Mouse (Mus musculus) bone marrow, adult 2 months (tissue): ENCODE measurements around the gene Plxna4. TPM values are rescaled to one million over a fixed set of nuclear protein-coding genes. Genes with fewer than 3 reads are reported as not detected.

ENCODE experiments used
- H3K27ac ChIP-seq: fragments of 200-500 bp; 2 replicates; pipeline ENCODE4 v1.5.1; 2012; ENCODE audit warnings: low read depth, mild to moderate bottlenecking, control low read depth, inconsistent platforms, low read length; ENCODE audit not compliant: control insufficient read depth, poor library complexity, insufficient read depth
- H3K4me1 ChIP-seq: fragments of 200-500 bp; 2 replicates; pipeline ENCODE4 v1.6.1; 2011; ENCODE audit warnings: low read length; ENCODE audit not compliant: control insufficient read depth, insufficient read depth
- H3K4me3 ChIP-seq: fragments of 200-500 bp; replicated peaks from 2 replicates; pipeline ENCODE3; 2011; ENCODE audit warnings: mild to moderate bottlenecking, low read depth, low read length, control low read depth; ENCODE audit not compliant: control insufficient read depth
- CTCF ChIP-seq: fragments of 200-500 bp; IDR thresholded peaks from 2 replicates; pipeline ENCODE4 v1.5.1; 2011; ENCODE audit warnings: low read length, control low read depth; ENCODE audit not compliant: control insufficient read depth, insufficient read depth
- POLR2A ChIP-seq: fragments of 200-500 bp; IDR thresholded peaks from 2 replicates; pipeline ENCODE4 v1.6.1; 2011; ENCODE audit warnings: low read depth, mild to moderate bottlenecking, control low read depth, low read length, borderline replicate concordance; ENCODE audit not compliant: control insufficient read depth
- WGBS: fragments of 180-500 bp; shearing (Covaris S2); methylation state at CpG from one replicate; pipeline ENCODE4 v1.1.7; 2018; 5-methylcytosine and 5-hydroxymethylcytosine counted together
- polyA plus RNA-seq: library from polyadenylated mRNA; stranded (reverse); fragments of >200 nt; gene quantifications from 2 replicates; pipeline ENCODE4 v1.2.4, GENCODE M21; 2011; ENCODE audit warnings: low replicate concordance; ENCODE audit not compliant: missing spikeins, insufficient read depth, insufficient read length

Plxna4 gene
- polyA plus RNA-seq, 1 experiment, result 6.6 TPM

DNA sequence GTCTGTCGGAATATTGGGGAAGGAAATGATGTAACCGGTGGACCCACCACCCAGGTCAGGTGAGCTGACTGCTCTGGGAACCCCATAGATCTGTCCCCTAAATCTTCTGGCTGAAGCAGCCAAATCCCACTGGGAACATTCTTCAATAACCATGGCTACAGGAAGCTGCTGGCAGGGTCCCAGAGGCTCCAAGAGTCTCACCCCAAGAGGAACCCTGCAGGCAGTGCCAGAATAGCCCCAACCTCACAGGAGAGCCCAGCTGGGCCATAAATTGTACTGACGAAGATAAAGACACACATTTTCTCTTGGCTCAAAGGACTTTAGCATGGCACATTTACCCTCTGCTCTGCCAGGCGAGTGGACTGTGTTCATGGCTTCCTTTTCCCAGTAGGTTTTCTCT, 232.4 kb downstream of the Plxna4 start:
- no peak for TF ChIP-seq CTCF
- no peaks in the 10 kb centered on the region for H3K4me1 ChIP-seq
- no peak overlapping the region for H3K27ac ChIP-seq
- 74% methylated on average over 4 of the region's 4 CpGs for WGBS
- H3K4me3 ChIP-seq, result no peak overlapping the region

DNA sequence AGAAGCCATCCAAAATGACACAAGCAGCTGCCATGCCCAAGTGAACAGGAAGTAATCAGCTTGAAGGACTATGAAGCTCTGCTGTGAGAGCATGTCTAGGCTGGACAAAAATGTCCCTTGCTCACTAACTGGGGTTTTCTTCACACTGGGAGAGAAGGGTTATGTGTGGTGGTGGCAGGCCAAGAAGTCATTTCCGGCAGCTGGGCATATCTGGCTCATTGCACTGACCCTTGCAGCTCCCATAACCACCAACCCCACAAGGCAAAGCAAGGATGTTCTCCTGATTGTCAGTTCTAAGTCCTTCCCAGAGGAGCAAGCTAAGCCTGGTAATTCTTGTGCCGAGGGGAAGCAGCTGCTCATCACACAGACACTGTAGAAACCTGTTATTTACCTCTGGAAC, 239.0 kb downstream of the Plxna4 start:
- Histone ChIP-seq H3K4me3 (no peak overlapping the region), H3K27ac (no peak overlapping the region), H3K4me1 (no peaks in the 10 kb centered on the region)
- WGBS, result 67% methylated on average over 2 of the region's 2 CpGs
- TF ChIP-seq CTCF (no peak), POLR2A (no peak)

DNA sequence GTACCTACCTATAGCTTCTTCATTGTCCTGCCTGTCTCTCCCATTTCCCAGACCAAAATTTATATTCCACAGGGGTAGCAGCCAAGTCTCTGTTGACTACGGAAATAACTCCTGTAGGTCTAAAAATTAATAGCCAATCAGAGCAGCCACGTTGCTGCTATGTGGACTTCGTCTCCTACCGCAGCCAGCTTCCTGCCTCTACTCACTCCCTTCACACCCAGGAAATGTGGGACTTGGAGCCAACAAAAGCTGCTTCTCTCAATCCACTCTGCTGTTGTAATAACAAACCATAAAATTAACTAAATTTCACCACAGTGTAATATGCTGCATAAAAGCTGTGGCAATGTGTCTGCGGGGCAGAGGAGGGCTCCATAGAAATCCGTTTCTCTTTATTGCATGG, 239.9 kb downstream of the Plxna4 start:
- no peaks in the 10 kb centered on the region for H3K4me1 ChIP-seq
- no peak for TF ChIP-seq POLR2A
- no peak for TF ChIP-seq CTCF
- no peak overlapping the region for H3K4me3 ChIP-seq
- H3K27ac ChIP-seq, result no peak overlapping the region
- 70% methylated on average over 6 of the region's 6 CpGs for WGBS

DNA sequence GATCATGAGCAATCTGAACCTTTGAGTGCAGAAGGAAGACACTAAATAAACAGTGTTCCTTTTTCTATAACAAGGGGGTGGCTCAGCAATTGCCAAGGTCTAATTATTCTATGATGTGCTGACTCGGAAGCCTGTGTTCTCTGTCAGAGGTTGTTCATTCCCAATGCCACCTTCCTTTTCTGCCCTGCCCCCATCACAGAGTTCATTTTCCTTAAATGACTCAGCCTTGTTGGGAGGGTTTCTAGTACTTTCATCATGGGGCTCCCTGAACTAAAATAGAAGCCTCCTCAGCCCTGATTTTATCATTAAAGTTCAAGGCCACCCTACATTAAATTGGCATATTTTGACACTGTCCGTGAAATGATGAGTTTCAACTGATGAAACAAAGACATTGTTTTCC, 242.0 kb downstream of the Plxna4 start:
- Histone ChIP-seq H3K4me1 (no peaks in the 10 kb centered on the region), H3K27ac (no peak overlapping the region), H3K4me3 (no peak overlapping the region)
- TF ChIP-seq POLR2A, result no peak
- 82% methylated on average over 2 of the region's 2 CpGs for WGBS

DNA sequence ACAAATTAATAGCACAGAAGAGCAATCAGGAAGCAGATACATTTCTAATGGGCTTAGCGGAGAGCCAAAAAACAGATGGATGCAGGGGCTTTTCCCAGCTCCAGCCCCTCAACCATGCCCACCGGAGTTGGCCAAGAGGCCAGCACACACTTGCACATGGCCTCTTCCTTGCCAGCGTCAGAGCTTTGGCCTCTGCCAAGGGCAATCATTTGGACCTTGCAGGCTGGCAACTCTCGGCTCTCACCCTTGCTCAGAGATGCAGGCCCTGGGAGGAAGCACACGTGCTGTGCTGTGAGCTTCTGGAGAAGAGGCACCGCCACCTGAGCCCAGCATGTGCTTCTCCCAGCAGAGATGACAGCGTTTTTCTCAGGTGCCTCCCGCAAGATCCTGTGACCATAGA, 245.3 kb downstream of the Plxna4 start:
- no peak for TF ChIP-seq CTCF
- Histone ChIP-seq H3K4me3 (no peak overlapping the region), H3K4me1 (no peaks in the 10 kb centered on the region), H3K27ac (no peak overlapping the region)
- WGBS, result 82% methylated on average over 8 of the region's 8 CpGs

DNA sequence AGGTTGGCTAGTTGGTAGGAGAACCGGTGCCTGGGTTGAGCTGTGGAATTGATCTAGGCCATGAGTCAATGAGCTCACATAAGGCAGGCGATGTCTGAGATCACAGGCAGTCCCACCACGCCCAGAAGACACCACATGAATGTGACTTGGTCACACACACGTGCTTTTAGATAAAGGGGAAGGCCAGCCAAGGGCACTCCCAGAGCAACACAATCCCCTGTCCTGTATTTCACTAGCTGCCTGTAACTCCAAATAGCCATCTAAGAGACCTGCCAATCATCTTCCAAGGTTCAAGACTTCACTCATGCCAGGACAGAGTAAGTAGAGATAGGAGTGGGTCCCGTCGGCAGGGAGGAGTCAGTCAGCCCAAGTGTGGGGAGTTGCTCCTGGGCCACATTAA, 245.7 kb downstream of the Plxna4 start:
- 73% methylated on average over 6 of the region's 6 CpGs for WGBS
- TF ChIP-seq POLR2A (no peak), CTCF (no peak)
- H3K4me3 ChIP-seq, result no peak overlapping the region
- H3K4me1 ChIP-seq, result no peaks in the 10 kb centered on the region
- H3K27ac ChIP-seq, result no peak overlapping the region

DNA sequence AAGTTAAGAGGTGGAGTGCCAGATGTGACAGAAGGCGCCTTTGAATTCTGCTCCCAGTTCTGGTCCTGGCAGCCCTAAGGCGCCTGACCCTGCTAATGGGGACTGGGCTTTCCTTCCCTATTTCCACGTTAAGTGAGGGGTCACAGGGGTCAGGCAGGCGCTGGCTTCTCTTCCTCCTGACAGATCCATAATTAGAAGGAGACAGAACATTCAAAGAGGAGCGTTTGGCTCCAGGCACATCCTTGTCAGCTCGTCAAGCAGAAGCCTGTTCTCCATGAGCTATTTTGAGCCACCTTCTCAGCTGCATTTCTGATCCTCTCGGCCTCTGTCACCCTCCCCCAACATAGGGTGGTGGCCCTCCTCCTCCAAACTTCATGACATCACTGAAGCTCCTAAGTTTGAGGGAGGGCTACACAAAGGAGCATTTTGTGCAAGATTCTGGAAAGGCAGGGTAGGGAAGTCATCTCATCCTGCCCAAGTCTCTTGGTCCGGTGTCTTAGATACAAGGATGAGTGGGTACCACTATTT, 249.5 kb downstream of the Plxna4 start:
- Histone ChIP-seq H3K4me1 (no peaks in the 10 kb centered on the region), H3K4me3 (no peak overlapping the region), H3K27ac (no peak overlapping the region)
- TF ChIP-seq POLR2A (no peak), CTCF (no peak)
- WGBS, result 51% methylated on average over 8 of the region's 8 CpGs

DNA sequence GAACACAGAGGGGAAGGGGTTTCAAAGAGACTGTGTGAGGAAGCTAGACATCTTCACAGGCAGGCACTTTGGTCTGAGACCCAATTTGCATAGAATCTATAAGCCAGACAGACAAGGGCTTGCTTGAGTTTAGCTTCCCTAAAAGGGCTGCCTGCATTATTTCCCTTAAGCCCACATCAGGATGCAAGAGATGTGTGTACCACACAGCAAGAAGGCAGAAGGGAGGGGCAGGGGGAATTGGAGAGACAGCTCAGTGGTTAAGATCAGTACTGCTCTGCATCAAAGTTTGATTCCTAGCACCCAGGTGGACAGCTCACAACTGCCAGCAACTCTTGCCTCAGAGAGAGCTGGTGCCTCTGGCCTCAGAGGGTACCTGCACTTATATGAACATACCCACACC, 256.7 kb downstream of the Plxna4 start:
- TF ChIP-seq POLR2A, result no peak
- TF ChIP-seq CTCF, result no peak
- no peaks in the 10 kb centered on the region for H3K4me1 ChIP-seq
- no peak overlapping the region for H3K4me3 ChIP-seq
- H3K27ac ChIP-seq, result no peak overlapping the region

DNA sequence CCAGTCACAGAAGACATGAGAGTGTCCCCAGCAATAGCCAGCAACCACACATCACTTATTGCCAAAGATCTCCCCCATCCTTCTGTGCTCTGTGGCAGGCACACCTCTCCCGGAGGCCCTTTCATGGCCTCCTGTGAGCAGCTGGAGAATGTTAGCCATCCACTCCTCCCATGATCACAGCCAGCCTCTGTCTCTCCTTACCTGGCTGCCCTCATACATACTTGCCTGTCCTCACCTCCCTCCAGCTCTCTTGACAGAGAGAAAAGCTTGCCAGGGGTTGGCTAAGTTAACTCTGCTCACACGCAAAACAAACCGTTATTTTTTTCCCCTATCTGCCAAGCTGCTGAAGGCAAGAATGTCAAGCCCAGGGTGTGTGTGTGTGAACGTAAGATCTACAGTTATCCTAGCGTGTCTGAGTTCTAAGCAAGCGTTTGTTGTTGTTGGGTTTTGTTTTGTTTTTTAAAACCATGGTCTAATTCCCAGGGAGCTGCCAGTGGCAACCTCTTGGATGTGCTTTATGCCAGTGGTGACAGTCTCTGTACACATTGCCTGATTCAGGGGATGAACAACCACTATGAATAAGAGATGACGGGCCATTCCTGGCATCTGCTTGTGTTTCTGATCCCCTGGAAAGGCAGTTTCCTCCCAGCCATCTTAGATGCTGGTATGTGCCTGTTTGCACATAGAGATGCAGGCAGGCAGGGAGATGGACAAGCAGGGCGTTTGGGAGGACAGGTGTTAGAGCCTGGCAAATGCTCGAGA, 257.8 kb downstream of the Plxna4 start:
- Histone ChIP-seq H3K4me3 (no peak overlapping the region), H3K4me1 (no peaks in the 10 kb centered on the region), H3K27ac (no peak overlapping the region)
- TF ChIP-seq POLR2A, result no peak
- no peak for TF ChIP-seq CTCF
- 74% methylated on average over 9 of the region's 9 CpGs for WGBS
